Mouse (Mus musculus): ENCODE results near the gene Prune2. TPM values are rescaled to one million over a fixed set of nuclear protein-coding genes. Genes with fewer than 3 reads are reported as not detected.

The Prune2 gene
- polyA plus RNA-seq, 1 experiment, result 14.8 TPM

DNA sequence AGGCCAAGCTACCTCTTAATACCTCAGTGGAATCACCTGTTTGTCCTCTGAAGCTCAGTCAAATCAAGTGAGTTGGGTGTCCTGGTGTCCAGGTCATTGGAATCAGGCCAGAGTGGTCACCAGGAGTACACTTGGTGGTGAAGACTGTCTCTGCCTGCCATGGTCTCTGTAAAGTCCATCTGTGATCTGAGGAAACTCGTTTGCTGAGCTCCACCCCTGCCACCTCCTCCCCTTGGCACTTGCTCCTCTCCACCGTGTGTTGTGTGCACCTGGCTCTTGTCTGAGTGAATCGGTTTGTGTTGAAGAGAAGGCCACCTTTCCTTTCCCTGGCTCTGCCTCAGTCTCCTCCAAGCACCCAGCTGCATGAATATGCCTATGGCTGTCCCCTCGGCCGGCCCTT, 238.8 kb downstream of the Prune2 start:
- no peak for DNase-seq (ENCODE audit: low spot score)

DNA sequence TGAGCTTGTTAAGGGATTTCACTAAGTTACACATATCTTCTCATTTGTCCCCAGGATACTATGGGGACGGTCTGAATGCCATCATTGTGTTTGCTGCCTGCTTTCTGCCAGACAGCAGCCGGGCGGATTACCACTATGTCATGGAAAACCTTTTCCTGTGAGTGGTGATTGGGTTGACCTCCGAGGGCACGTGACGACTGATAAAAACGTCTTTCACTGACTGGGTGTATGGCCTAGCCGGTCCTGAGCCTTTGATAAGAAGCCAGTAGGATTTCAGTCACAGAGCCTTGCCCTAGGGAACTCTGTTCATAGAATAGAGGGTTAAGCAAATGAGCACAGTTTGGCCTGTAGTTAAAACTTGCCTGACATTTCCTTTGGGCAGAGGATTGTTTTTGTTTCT, 243.1 kb downstream of the Prune2 start:
- no peak for DNase-seq (ENCODE audit: low spot score)

DNA sequence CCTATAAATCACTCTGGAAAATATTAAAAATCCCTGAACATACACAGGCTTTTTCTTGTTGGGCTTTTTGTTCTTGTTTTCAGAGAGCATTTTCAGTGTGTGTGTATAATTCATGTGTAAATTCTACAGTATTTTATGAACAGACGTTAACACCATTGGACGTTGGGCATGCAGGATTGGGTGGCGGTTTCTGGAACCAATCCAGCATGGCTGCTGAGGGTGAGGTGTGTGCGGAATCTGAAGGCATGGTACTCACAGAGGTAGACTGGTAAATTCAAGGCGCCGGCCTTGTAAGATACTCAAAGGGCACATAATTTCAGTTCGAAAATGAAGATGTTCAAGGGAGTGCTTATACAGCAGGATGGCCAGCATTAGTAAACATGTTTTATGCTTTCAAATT, 251.2 kb downstream of the Prune2 start:
- DNase-seq (ENCODE audit: low spot score), result no peak

DNA sequence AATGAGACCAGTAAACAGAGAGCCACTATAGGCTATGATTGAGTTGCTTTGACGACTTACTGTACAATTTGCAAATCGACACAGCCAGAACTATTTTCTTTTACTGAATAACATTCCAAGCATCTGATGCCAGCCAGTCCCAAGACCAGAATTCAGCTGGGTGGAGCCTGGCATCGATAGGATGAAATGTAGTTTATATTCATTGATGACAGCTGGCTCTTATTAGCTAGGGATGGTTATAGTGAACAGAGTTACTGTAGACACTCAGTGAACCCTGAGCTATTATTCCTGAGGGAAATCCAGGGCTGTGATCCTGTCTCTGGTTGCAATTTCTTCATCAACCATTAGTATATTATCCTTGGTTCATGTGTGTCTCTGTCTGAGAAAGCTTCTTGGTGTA, 254.6 kb downstream of the Prune2 start:
- DNase-seq (ENCODE audit: low spot score), result no peak

DNA sequence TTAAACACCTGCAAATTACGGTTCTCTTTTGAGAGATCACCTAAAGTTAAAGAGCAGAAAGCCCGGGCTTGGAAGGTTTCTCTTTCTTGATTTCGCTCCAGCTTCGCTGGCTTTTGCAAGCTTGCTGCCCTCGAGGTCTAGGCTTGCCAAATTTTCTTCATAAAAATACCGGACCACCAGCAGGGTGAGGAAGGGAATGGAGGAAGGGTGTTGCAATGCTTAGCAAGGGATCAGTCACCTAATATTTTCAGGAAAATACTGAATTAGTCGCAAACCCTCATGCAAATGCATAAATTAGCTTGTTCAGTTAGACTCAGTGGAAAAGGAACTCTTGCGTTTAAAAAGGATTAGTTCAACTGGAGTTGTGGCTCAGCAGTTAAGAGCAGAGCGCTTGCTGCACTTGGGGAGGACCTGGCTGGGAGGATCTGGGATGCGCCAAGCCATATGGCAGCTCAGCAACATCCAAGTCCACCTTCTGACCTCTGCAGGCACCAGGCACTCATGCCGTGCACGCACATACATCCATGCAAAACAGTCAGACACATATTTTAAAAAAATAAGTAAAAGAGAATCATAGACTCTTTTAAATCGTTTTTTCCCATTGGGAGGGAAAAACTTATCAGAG, 259.1 kb downstream of the Prune2 start:
- DNase-seq (ENCODE audit: low spot score), result no peak

DNA sequence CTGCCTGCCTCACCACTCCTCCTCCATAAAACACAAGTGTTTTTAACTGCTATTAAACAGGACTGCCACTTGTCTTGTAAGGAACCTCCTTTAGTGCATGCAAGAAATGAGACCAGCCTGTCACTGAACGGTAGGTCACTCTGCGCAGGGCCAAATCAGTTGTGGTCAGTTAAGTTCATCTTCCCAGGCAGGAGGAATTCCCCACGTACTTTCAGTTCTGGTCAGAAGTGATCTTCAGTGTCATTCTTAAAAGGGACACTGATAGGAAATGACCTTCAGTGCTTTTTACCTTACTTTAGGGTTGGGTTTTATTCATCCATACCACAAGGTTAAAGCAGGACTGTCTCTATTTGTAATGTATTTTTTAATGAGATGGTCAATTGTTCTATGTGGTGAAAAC, 262.3 kb downstream of the Prune2 start:
- no peak for DNase-seq (ENCODE audit: low spot score)

DNA sequence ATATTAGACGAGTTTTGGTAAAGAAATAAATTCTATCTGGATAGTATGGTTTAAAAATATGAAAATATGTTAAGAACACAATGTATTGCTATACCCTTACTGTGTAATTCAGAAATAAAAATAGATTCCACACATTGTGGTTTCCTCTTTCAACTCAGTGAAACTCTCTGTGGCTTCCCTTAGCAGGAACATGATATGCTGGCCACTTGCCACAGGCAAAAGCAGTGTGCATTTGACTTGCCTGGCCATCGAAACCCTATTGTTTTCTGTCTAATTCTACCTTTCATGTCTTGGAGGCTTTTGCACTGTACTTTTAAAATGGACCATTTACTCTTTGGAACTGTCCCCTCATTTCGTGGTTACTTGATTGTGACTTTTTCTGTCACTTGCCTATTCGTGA, 267.9 kb downstream of the Prune2 start:
- DNase-seq (ENCODE audit: low spot score), result no peak

DNA sequence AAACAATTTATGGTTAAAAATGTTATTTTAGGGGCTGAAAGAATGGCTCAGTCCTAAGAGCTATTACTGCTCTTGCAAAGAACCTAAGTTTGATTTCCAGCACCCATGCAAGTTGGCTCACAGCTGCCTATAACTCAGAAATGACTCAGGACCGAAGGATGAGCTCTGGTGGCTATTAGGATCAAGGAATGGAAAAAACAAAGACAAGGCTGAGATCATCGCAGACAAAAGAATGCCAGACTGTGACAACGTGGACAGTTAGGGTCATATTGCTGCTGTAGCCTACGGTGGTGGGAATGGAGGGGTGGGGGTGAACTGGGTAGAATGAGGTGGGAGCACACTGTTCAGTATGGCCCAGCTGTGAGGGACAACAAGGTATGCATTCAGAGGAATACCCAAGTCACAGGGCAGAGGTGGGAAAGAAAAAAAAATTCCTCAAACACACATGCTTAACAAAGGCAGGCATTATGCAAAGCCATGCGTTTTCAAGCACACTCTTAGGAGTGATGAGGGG, 269.7 kb downstream of the Prune2 start:
- DNase-seq (ENCODE audit: low spot score), result no peak

DNA sequence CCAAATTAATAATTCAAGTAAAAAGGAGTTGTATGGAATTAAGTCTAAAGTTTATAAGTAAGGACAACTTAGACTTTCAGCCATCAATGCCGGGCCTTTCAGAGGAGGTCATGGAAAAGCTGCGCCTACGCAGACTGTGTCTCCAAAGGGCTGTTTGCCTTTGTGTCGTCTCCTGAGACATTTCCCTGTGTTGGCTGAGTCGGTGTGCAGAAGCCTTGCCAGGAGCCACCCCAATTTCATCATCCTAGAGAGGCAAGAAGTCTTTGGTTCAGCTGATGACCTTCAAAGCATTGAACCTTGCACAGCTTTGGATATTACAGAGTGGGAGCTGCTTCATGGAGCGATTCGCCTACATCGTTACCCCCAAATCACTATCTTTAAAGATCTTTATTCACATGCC, 270.2 kb downstream of the Prune2 start:
- DNase-seq (ENCODE audit: low spot score), result no peak

DNA sequence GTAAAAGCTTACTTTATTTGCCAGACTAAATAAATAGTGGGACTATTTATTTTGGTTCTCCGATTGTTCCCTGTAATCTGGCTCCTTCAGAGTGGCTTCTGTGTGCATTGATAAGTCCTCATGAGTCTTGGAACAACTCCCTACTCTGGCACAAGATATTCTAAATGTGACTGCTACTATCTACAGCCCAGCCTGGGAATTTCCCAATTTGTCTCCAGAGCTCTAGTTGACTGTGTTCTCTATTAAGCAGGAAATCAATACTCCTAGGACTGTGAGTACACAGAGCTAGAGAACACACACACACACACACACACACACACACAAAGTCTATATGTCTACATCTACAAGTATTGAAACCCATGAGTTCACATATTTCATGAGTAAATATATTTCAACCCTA, 274.1 kb downstream of the Prune2 start:
- no peak for DNase-seq (ENCODE audit: low spot score)

DNA sequence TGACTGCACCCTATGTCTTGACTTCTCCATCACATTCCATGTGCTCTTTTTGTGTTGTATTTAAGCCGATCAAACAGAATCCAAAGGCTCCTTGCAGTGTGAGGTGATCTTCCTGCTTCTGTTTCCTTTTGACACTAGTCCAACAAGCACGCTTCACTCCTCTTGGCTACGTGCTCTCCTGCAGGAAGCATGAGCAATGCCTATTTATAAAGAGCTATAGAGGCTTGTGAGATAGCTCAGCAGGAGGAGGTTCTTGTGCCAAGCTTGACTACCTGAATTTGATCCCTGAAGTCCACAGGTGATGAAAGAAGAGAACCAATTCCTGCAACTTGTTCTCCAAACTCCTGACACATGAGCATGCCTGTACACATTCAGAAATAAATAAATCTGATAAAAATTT, 282.6 kb downstream of the Prune2 start:
- no peak for DNase-seq (ENCODE audit: low spot score)

DNA sequence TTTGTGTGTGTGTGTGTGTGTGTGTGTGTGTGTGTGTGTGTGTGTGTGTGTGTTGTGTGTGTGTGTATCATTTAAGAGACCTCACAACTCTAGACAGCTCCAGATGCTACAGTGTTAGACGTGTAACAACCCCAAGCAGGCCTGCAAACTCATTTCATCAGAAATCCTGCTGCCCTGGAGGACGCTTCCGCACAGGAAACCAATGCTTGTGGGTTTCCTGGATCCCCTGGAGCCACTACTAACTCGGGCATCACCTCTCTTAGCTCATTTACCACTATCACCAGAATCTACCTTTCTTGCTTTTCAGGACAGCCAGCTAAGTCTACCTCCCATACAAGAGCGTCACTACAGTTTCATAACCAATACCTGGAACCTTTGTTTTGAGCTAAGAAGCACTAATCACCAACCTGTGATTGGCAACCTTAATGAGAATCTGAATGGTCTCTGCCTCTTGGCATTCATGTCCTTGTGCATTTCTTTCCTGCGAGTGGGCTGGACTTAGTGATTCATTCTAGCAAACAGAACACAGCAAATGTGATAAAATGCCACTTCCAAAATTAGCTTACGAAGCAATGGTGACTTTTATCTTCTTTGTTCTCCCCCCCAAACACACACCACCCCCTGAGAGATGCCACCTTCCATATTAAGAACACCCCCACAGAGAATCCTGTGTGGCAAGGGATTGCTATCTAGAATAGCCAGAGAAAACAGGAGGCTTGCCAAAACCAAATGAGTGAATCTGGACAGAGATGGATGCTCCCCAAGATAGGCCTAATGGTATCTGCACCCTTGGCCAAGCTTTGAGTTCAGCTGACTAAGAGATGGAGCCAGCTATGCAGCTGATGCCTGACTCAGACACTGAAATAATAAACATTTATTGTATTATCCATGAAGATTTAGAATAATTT, 284.5 kb downstream of the Prune2 start:
- no peak for DNase-seq (ENCODE audit: low spot score)

DNA sequence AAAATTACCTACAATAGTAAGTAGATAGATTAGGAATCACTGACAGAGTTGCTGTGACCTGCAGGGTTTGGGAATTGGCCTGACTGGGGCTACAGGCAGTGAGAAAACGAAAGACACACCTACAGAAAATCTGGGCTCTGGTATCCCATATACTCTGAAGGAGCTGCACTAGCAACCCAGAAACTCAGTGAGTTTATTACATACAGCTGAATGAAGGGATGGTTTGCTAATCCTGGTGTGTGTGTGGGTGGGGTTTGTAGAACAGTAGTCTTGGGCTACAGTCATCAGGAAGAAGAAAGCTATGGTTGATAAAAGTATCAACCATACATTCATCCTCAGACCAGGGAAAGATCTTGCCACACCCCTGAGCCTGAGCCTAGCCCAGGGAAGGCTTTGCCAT, 285.3 kb downstream of the Prune2 start:
- no peak for DNase-seq (ENCODE audit: low spot score)

DNA sequence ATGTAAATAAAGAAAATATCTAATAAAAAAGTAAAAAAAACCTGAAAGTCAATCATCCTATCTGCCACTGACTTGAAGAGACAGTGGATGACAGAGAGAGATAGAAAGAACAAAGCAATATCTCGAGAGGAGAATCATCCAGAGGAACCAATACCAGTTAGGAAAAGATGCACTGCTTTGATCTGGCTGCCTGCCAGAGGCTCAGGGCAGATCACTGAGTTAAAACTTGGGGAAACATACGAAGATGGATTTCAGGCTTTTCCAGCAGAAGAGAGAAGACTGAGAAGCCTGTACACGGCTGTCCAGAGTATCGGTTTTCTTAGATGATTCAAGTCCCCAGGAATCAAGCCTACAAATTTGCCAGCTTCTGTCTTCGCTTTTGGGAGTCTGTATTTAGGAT, 287.0 kb downstream of the Prune2 start:
- DNase-seq (ENCODE audit: low spot score), result no peak

DNA sequence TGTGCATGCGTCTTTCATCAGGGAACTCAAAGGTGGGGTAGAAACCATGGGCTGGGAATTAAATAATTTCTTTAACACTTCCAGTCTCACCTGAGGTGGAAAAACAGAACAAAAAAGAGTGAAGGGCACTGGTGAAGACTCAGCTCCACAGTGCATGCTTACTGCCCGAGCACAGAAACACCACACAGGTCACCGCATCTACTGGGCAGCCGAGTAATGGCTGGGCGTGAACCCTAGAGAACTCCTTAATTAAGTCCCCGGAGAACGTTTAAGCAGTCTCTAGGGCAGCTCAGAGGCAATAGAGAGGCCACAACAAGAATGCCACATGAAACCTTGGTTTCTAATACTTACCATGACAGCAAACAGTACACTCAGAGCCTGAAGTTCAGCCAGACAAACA, 288.6 kb downstream of the Prune2 start:
- DNase-seq (ENCODE audit: low spot score), result no peak

DNA sequence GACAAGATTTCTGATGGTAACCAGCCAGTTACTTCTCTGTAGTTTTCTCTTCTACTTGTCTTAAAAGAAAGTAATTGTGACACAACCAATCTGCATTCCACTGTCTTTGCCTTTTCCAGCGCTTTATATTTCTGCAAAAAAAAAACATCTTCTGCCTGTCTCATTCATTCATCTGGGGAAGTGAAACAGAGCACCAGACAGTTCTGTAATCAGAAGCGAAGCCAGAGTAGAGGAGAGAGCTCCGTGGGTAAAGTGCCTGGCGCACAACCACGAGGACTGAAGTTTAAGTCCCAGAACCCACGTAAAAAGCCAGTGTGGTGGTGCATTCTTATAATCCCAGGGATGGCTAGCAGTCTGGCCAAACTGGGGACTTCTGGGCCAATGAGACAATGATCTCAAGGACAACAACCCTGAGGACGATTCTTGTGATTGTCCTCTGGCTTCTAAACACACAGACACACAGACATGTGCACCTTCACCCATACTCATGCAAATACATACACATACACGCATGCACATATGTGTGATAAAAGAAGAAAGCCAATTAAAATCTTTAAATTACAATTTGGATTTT, 291.5 kb downstream of the Prune2 start:
- DNase-seq (ENCODE audit: low spot score), result no peak

DNA sequence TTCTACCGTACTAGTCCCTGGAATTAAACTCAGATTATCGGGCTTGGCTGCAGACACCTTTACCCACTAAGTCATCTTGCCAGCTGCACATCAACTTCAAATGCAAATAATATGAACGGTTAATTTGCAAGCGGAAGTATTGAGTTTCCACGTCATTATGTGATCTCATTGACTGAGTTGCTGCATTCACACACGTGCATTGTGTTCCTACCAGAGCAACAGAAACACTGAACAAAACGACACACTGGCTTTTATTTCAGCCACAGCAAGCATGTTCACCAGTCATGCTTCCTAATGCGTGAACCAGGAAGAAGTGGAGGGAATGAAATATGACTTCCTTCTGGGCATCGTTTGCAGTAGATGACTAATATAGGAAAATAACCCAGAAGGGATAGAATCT, 293.8 kb downstream of the Prune2 start:
- no peak for DNase-seq (ENCODE audit: low spot score)

DNA sequence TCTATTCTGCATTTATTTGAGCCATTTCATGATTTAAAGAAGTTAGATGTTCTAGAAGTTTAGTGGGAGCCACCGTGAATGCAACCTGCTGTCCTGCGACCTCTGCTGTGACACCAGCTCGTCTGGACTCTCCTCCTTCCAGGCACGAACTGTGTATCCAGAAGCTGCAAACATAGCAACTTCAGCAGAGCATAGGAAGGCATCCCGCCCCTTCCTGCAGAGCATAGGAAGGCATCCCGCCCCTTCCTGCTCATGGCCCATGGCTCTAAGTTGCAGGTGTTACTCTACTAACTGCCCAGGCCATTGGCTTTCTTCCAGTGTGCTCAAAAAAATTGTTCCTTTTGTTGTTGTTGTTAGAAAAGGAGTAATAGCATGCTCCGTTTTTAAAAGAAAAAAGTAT, 294.9 kb downstream of the Prune2 start:
- DNase-seq (ENCODE audit: low spot score), result no peak

DNA sequence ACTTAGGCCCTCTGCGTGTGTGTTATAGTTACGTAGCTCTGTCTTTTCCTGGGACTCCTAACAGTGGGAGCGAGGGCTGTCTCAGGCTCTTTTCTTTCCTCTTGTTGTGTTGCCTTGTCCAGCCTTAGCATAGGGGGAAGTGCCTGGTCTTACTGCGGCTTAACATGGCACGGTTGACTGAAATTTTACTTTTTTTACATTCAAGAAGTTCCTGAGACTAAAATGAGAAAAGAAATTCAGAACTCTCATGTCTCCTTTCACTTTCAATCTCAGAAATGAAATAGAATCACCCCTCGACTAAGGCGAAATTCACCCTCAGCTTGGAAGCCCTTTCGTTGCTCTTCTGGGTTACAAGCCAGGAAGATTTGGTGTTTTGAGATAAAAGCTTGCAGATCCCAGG, 295.5 kb downstream of the Prune2 start:
- no peak for DNase-seq (ENCODE audit: low spot score)

DNA sequence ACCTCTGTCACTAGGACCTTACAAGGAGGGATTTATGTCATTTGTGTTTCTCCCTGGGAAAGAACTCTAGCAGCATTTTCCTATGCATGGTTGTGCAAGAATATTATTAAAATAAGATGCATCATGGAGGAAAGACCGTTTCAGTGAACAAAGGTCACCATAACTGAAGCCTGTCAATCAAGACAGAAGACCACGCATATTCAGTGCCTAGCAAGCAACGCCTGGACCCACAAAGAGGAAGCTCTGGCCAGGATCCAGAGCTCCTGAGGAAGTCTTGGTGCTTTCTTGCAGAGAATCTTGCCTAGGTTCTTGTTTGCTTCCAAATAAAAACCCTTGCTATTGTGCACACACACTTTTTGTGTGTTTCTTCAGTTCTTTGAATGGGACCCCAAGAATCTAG, 296.9 kb downstream of the Prune2 start:
- no peak for DNase-seq (ENCODE audit: low spot score)

DNA sequence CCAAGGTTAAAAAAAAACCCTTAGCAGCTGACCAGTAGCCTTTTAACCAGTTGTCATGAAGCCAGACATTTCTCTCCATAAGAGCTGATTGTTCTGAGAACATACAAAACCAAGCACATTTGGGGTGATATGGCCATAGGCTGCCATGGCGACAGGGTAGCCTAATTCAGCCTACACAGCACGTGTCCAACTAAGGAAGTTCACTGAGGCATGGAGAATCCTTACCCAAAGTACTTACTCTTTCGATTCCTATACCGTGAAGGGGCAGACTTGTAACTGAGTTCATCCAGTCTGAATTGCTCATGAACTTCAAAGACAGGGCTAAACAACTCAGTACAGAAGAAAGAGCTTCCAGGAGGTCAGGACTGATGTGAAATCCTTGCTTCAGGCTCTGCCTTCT, 299.6 kb downstream of the Prune2 start:
- DNase-seq (ENCODE audit: low spot score), result no peak

DNA sequence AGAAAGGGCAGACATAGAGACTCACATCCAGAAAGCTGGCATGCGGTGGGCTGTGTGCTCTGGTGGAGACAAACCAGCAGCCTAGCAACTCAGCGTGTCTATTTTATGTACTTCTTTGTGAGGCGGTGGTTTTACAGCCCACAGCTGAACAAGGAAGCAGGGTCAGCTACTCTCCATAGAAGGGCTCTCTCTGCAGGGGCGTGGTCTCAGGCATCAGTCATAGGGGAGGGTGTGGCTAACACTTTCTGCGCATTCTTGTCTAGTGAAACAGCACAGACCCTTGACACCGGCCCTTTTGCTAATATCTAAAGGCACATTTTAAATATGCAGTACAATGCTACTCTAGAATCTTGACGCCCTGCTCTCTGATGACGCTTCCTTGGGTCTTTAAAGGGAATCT, 300.5 kb downstream of the Prune2 start:
- no peak for DNase-seq (ENCODE audit: low spot score)

DNA sequence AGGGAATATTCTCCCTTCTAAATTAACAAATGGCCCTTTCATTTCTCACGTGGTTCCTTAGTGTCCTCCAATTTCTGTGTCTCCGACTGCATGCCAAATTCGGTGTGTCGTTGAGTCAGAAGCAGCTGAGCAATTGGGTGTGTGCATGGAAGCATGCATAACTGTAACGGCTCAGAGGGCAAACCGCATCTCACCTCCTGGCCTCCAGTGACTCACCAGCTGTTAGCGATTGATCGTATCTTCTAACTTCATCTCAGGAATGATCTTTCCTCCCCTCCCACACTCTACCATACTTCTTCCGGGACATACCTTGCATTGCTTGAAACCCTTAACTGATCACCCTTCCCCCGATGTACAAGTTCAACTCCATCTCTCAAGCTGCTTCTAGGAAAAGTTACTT, 300.9 kb downstream of the Prune2 start:
- no peak for DNase-seq (ENCODE audit: low spot score)

All from urinary bladder, adult 2 months (tissue).